Mouse (Mus musculus) CH12.LX (cell line): ENCODE measurements around the gene Cyfip2.

ENCODE experiments used
- CTCF ChIP-seq, 2 experiments: IDR thresholded peaks in 1 of 2; conservative IDR thresholded peaks in 1 of 2; 2 replicates each; pipeline ENCODE4 v1.5.1; 2011 to 2012; ENCODE audit warnings: low read depth in 2 of 2, low read length in 2 of 2, improper control_type of control experiment in 1 of 2, inconsistent platforms in 1 of 2, mild to moderate bottlenecking in 1 of 2, moderate library complexity in 1 of 2
- ELF1 ChIP-seq: IDR thresholded peaks from 2 replicates; pipeline ENCODE4 v1.6.1; 2014; ENCODE audit warnings: low read depth, mild to moderate bottlenecking, inconsistent platforms, low read length, improper control_type of control experiment
- HCFC1 ChIP-seq: IDR thresholded peaks from 2 replicates; pipeline ENCODE4 v1.6.1; 2012; ENCODE audit warnings: low read depth, mild to moderate bottlenecking, inconsistent platforms, low read length, improper control_type of control experiment
- PAX5 ChIP-seq: IDR thresholded peaks from 2 replicates; pipeline ENCODE4 v1.6.1; 2012; ENCODE audit warnings: low read length, inconsistent platforms, mixed read lengths
- POLR2A ChIP-seq: IDR thresholded peaks from 2 replicates; pipeline ENCODE4 v1.6.1; 2011; ENCODE audit warnings: low read depth, mild to moderate bottlenecking, improper control_type of control experiment, low read length
- RCOR1 ChIP-seq: conservative IDR thresholded peaks from 2 replicates; pipeline ENCODE4 v1.6.1; 2012; ENCODE audit warnings: low read depth, mild to moderate bottlenecking, inconsistent platforms, low read length, improper control_type of control experiment
- USF1 ChIP-seq: IDR thresholded peaks from 2 replicates; pipeline ENCODE4 v1.6.1; 2014; ENCODE audit warnings: low read depth, mild to moderate bottlenecking, inconsistent platforms, low read length, improper control_type of control experiment
- ZC3H11A ChIP-seq: IDR thresholded peaks from 2 replicates; pipeline ENCODE4 v1.6.1; 2012; ENCODE audit warnings: low read depth, mild to moderate bottlenecking, inconsistent platforms, low read length, improper control_type of control experiment

DNA sequence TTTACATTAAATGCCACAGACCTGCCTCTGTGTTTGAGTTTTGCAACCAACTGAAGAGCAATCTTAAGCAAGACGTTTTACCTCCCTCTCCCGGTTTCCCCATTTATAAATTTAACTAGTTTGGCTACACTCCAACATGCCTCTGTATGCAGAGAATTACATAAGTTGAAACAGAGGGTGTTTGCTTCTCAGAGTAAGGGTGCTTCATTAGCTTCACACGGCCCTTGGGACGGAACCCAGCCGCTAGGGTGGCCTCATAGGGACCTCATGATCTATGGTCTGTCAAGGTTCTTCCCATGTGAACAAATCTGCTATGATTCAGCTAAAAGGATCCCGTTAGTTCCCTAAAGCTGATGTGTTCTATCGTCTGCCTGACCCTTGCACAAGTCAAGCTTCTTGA is 1.9 kb upstream of the Cyfip2 start:
- no peak for TF ChIP-seq CTCF (conservative IDR thresholded peaks at IDR 0.05 in 1 of 2, IDR thresholded peaks at IDR 0.05 in 1 of 2; ENCODE audit: low read depth in 2 of 2, low read length in 2 of 2)
- no peak for TF ChIP-seq USF1
- no peak for TF ChIP-seq HCFC1
- no peak for TF ChIP-seq PAX5
- TF ChIP-seq ZC3H11A = no peak
- no peak for TF ChIP-seq POLR2A
- no peak for TF ChIP-seq RCOR1
- TF ChIP-seq ELF1 = no peak
